Mouse (Mus musculus): Measurements from ENCODE around the gene Pde4d. TPM values are rescaled to one million over a fixed set of nuclear protein-coding genes. Genes with fewer than 3 reads are reported as not detected.
"Not testable (repeated sequence)": the region's sequence is repeated elsewhere in the genome, so short reads cannot be mapped to it uniquely, and the experiment has no call there.

The Pde4d gene
- polyA plus RNA-seq, 1 experiment: 15.1 TPM

- TF ChIP-seq MYOG (IDR thresholded peaks at IDR 0.05; ENCODE audit: control insufficient read depth, extremely low read depth, insufficient read length): no peak
- no peak for TF ChIP-seq CEBPB (IDR thresholded peaks at IDR 0.05; ENCODE audit: low read depth)
- TF ChIP-seq MAX (IDR thresholded peaks at IDR 0.05): no peak
- TF ChIP-seq FOSL1 (IDR thresholded peaks at IDR 0.05; ENCODE audit: insufficient read depth, low read length, poor library complexity, severe bottlenecking): no peak
- TF ChIP-seq USF1 (IDR thresholded peaks at IDR 0.05; ENCODE audit: low read depth): no peak
- no peak for TF ChIP-seq CTCF (IDR thresholded peaks at IDR 0.05; ENCODE audit: control insufficient read depth, insufficient read depth, insufficient read length)
- no peak for TF ChIP-seq MYOD1 (IDR thresholded peaks at IDR 0.05; ENCODE audit: control insufficient read depth, insufficient read length, low read depth)
- Histone ChIP-seq H3K79me3 (ENCODE audit: low read depth) (no peaks in the 10 kb centered on the region), H3K36me3 (ENCODE audit: control insufficient read depth, insufficient read depth) (no peaks in the 10 kb centered on the region), H3ac (ENCODE audit: control insufficient read depth, insufficient read length, low read depth) (no peak overlapping the region), H3K4me3 (ENCODE audit: insufficient read depth, poor library complexity, severe bottlenecking) (no peak overlapping the region), H3K79me2 (ENCODE audit: control insufficient read depth, insufficient read depth) (no peaks in the 10 kb centered on the region), H3K27me3 (ENCODE audit: control insufficient read depth, insufficient read depth, insufficient read length) (no peaks in the 10 kb centered on the region)
Measured at GRCm38 (mm10) chr13:108769465-108770056, 319.8 kb downstream of the Pde4d start.

GRCm38 (mm10) chr13:108772386-108772785 is 322.6 kb downstream of the Pde4d start:
- Histone ChIP-seq H3K27me3 (ENCODE audit: control insufficient read depth, insufficient read depth, insufficient read length) (no peaks in the 10 kb centered on the region), H3K4me3 (ENCODE audit: insufficient read depth, poor library complexity, severe bottlenecking) (no peak overlapping the region), H3K79me3 (ENCODE audit: low read depth) (no peaks in the 10 kb centered on the region), H3ac (ENCODE audit: control insufficient read depth, insufficient read length, low read depth) (no peak overlapping the region), H3K36me3 (ENCODE audit: control insufficient read depth, insufficient read depth) (no peaks in the 10 kb centered on the region), H3K79me2 (ENCODE audit: control insufficient read depth, insufficient read depth) (no peaks in the 10 kb centered on the region)
- TF ChIP-seq MYOG (IDR thresholded peaks at IDR 0.05; ENCODE audit: control insufficient read depth, extremely low read depth, insufficient read length) (no peak), MAX (IDR thresholded peaks at IDR 0.05) (no peak), CEBPB (IDR thresholded peaks at IDR 0.05; ENCODE audit: low read depth) (no peak)

- Histone ChIP-seq H3ac (ENCODE audit: control insufficient read depth, insufficient read length, low read depth) (no peak overlapping the region), H3K36me3 (ENCODE audit: control insufficient read depth, insufficient read depth) (no peaks in the 10 kb centered on the region), H3K27me3 (ENCODE audit: control insufficient read depth, insufficient read depth, insufficient read length) (no peaks in the 10 kb centered on the region), H3K4me3 (ENCODE audit: insufficient read depth, poor library complexity, severe bottlenecking) (no peak overlapping the region), H3K79me3 (ENCODE audit: low read depth) (no peaks in the 10 kb centered on the region), H3K79me2 (ENCODE audit: control insufficient read depth, insufficient read depth) (no peaks in the 10 kb centered on the region)
- no peak for TF ChIP-seq MYOD1 (IDR thresholded peaks at IDR 0.05; ENCODE audit: control insufficient read depth, insufficient read length, low read depth)
- TF ChIP-seq CTCF (IDR thresholded peaks at IDR 0.05; ENCODE audit: control insufficient read depth, insufficient read depth, insufficient read length): no peak
- no peak for TF ChIP-seq MYOG (IDR thresholded peaks at IDR 0.05; ENCODE audit: control insufficient read depth, extremely low read depth, insufficient read length)
- TF ChIP-seq FOSL1 (IDR thresholded peaks at IDR 0.05; ENCODE audit: insufficient read depth, low read length, poor library complexity, severe bottlenecking): no peak
- TF ChIP-seq CEBPB (IDR thresholded peaks at IDR 0.05; ENCODE audit: low read depth): no peak
- TF ChIP-seq MAX (IDR thresholded peaks at IDR 0.05): no peak
- no peak for TF ChIP-seq USF1 (IDR thresholded peaks at IDR 0.05; ENCODE audit: low read depth)
Measured at GRCm38 (mm10) chr13:108774981-108775380, 325.2 kb downstream of the Pde4d start.

GRCm38 (mm10) chr13:108775882-108776281 is 326.1 kb downstream of the Pde4d start:
- H3K4me3 ChIP-seq (ENCODE audit: insufficient read depth, poor library complexity, severe bottlenecking): no peak overlapping the region
- no peaks in the 10 kb centered on the region for H3K79me2 ChIP-seq (ENCODE audit: control insufficient read depth, insufficient read depth)
- H3K27me3 ChIP-seq (ENCODE audit: control insufficient read depth, insufficient read depth, insufficient read length): no peaks in the 10 kb centered on the region
- TF ChIP-seq CEBPB (IDR thresholded peaks at IDR 0.05; ENCODE audit: low read depth): peak; percentile 92
- no peak for TF ChIP-seq CTCF (IDR thresholded peaks at IDR 0.05; ENCODE audit: control insufficient read depth, insufficient read depth, insufficient read length)
- no peaks in the 10 kb centered on the region for H3K36me3 ChIP-seq (ENCODE audit: control insufficient read depth, insufficient read depth)
- H3ac ChIP-seq (ENCODE audit: control insufficient read depth, insufficient read length, low read depth): no peak overlapping the region
- H3K79me3 ChIP-seq (ENCODE audit: low read depth): no peaks in the 10 kb centered on the region

GRCm38 (mm10) chr13:108797620-108798019 is 347.9 kb downstream of the Pde4d start:
- H3K4me3 ChIP-seq (ENCODE audit: insufficient read depth, poor library complexity, severe bottlenecking); H3K27me3 ChIP-seq (ENCODE audit: control insufficient read depth, insufficient read depth, insufficient read length); H3K79me2 ChIP-seq (ENCODE audit: control insufficient read depth, insufficient read depth); H3ac ChIP-seq (ENCODE audit: control insufficient read depth, insufficient read length, low read depth); H3K36me3 ChIP-seq (ENCODE audit: control insufficient read depth, insufficient read depth); H3K79me3 ChIP-seq (ENCODE audit: low read depth): not testable (repeated sequence)

GRCm38 (mm10) chr13:108809191-108809590 is 359.4 kb downstream of the Pde4d start:
- Histone ChIP-seq H3K36me3 (ENCODE audit: control insufficient read depth, insufficient read depth) (no peaks in the 10 kb centered on the region), H3ac (ENCODE audit: control insufficient read depth, insufficient read length, low read depth) (no peak overlapping the region), H3K79me2 (ENCODE audit: control insufficient read depth, insufficient read depth) (no peaks in the 10 kb centered on the region), H3K27me3 (ENCODE audit: control insufficient read depth, insufficient read depth, insufficient read length) (no peaks in the 10 kb centered on the region), H3K79me3 (ENCODE audit: low read depth) (no peaks in the 10 kb centered on the region), H3K4me3 (ENCODE audit: insufficient read depth, poor library complexity, severe bottlenecking) (no peak overlapping the region)
- TF ChIP-seq MYOD1 (IDR thresholded peaks at IDR 0.05; ENCODE audit: control insufficient read depth, insufficient read length, low read depth): no peak
- TF ChIP-seq FOSL1 (IDR thresholded peaks at IDR 0.05; ENCODE audit: insufficient read depth, low read length, poor library complexity, severe bottlenecking): no peak
- no peak for TF ChIP-seq MYOG (IDR thresholded peaks at IDR 0.05; ENCODE audit: control insufficient read depth, extremely low read depth, insufficient read length)
- TF ChIP-seq MAX (IDR thresholded peaks at IDR 0.05): no peak
- no peak for TF ChIP-seq USF1 (IDR thresholded peaks at IDR 0.05; ENCODE audit: low read depth)
- no peak for TF ChIP-seq CTCF (IDR thresholded peaks at IDR 0.05; ENCODE audit: control insufficient read depth, insufficient read depth, insufficient read length)
- no peak for TF ChIP-seq CEBPB (IDR thresholded peaks at IDR 0.05; ENCODE audit: low read depth)
